Mouse (Mus musculus) adrenal gland, adult 18-20 months (tissue): Measurements from ENCODE around the gene Ren1. TPM values are rescaled to one million over a fixed set of nuclear protein-coding genes. Genes with fewer than 3 reads are reported as not detected.
A peak's percentile ranks its signal among the peaks of the same experiment; 100 is the strongest.
"Not testable (repeated sequence)": the region's sequence is repeated elsewhere in the genome, so short reads cannot be mapped to it uniquely, and the experiment has no call there.

ENCODE experiments used
- DNase-seq, 2 experiments: peaks; one replicate each; pipeline ENCODE4 v3.0.0; 2021 to 2022; ENCODE audit warnings: low spot score in 2 of 2
- total RNA-seq, 2 experiments: library from RNA; stranded (reverse); gene quantifications; 1 replicate in 1 of 2; 2 replicates in 1 of 2; pipeline ENCODE4 v1.2.3; 2021

Gene Ren1
- total RNA-seq, 2 experiments from 2014 or later, result 5.5 to 26.0 TPM

DNA sequence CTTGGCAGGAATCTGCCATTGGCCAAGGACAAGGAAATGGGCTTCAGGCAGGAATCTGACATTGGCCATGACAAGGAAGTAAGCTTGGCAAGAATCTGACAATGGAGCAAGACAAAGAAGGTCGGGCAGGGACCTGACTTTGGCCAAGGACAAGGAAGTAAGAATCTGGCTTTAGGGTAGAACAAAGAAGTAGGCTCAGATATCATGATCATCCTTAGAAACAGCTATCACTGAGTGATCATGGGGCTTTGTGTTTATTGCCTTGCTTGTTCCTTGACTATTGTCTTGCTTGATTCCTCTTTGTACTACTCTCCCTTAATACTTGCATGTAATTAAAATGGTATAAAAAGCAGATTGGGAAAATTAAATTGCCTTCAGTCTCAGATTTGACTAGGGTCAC is 9.9 kb upstream of the Ren1 start:
- not testable (repeated sequence) for DNase-seq

- no peak for DNase-seq
Observed at GRCm38 (mm10) chr1:133344357-133344756, 6.0 kb upstream of the Ren1 start.

GRCm38 (mm10) chr1:133346531-133346930 is 3.8 kb upstream of the Ren1 start:
- DNase-seq, result no peak

GRCm38 (mm10) chr1:133347226-133347625 is 3.1 kb upstream of the Ren1 start:
- no peak for DNase-seq

GRCm38 (mm10) chr1:133347693-133348520 is 2.4 kb upstream of the Ren1 start:
- DNase-seq, result peak in 1 of 2 experiments; percentile 26

DNA sequence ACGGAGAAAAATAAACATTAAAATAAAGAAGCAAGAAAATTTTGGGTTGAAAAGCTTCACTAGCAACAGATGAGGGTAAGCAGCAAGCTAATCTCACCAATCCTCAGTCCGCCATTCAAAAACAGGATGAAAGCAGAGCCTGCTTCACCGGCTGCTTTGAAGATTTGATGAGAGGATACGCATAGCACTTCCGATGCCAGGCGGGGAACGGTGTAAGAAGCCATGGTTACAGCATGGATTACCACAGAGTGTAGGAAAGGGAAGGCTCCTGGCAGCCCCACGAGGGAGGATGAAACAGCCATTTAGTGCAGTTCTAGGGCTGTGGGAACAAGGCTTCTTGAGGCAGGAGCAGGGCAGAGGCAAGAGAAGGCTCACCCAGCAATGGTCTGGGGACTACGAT is 1.5 kb downstream of the Ren1 start:
- no peak for DNase-seq

GRCm38 (mm10) chr1:133353371-133353809 is 3.1 kb downstream of the Ren1 start:
- DNase-seq, result peak; percentile 80 to 85

GRCm38 (mm10) chr1:133355469-133355868 is 5.2 kb downstream of the Ren1 start:
- DNase-seq, result no peak

- DNase-seq, result no peak
Observed at GRCm38 (mm10) chr1:133355912-133356311, 5.6 kb downstream of the Ren1 start.

- DNase-seq, result no peak
Observed at GRCm38 (mm10) chr1:133356330-133356729, 6.0 kb downstream of the Ren1 start.

DNA sequence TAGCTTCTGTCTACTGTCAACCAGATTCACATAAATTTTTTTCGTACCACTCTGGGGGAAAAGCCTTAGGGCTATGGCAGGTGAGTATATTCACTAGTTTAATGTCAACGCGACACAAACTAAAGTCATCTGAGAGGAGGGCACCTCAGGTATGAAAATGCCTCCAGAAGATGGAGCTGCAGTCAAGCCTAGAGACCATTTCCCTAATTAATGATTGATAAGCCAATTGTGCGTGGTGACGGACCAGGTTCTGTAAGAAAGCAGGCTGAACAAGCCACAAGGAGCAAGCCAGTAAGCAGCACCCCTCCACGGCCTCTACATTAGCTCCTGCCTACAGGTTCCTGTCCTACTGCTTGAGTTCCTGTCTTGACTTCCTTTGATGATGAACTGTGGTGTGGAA is 10.7 kb downstream of the Ren1 start:
- no peak for DNase-seq

DNA sequence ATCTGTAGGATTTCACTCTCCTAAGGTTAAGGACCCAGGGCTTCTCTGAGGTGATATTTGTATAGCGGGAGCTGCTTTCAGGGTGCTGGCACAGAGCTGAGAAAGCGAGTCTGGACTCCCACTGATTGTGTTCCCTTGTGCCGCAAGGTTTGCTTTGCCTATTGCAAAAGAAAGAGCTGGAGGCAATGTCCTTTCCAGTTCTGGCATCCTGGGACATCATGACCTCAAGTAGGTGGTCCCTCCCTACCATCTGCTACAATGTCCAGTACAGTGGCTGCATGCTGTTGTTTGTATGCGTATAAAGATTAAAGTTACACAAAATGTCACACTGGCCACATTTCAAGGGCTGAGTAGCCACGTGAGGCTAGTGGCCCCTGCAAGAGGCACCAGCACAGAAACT is 11.8 kb downstream of the Ren1 start:
- DNase-seq, result no peak

GRCm38 (mm10) chr1:133363276-133364021 is 13.1 kb downstream of the Ren1 start, which contains the start of gene Etnk2:
Etnk2 (plus strand) TSS chr1:133363572.
- DNase-seq, result peak; percentile 84 to 85

- DNase-seq, result no peak
Observed at GRCm38 (mm10) chr1:133364022-133364630, 13.8 kb downstream of the Ren1 start.

- DNase-seq, result no peak
Observed at GRCm38 (mm10) chr1:133364890-133365289, 14.6 kb downstream of the Ren1 start.

- no peak for DNase-seq
Observed at GRCm38 (mm10) chr1:133366951-133367605, 16.8 kb downstream of the Ren1 start.

DNA sequence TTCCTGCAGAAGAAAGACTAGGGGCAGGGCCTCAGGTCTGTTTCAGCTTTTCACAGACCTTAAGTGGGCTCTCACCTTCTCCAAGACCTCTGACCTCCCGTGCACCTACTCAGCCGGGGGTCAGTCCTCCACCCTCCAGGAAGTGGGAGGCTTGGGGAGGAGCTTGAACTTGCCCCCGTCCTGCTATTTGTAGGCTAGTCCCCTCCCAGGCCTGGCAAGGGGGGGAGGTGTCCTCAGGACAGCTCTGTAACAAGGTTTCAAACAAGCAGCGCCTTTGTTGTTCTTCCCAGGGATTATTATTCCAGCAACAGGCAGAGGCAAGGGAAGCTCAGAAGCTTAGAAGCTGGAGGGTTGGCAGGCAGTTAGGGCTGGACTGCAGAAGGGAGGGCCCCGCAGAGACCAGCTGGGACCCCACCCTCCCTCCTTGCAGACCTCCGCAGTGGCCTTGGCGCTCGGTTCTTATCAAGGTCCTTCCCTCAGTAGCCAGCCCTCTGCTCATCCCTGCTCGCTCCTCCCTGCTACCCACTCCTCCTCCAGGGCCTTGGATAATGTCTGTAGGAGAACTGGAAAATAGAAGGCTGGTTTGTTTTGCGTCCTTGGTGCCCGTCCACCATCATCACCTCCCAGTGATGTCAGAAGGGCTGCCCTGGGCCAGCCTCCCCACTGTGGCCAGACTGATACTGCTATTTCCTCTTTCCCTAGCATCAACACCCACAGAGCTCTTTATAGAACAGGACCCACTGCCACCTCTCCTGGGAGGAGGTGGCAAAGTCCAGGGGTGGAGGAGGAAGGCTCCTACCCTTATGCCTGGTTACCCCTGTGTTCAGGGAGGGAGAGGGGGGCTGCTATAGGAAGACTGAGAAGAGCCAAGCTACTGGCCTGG is 17.5 kb downstream of the Ren1 start:
- peak in 1 of 2 experiments; percentile 33 for DNase-seq

DNA sequence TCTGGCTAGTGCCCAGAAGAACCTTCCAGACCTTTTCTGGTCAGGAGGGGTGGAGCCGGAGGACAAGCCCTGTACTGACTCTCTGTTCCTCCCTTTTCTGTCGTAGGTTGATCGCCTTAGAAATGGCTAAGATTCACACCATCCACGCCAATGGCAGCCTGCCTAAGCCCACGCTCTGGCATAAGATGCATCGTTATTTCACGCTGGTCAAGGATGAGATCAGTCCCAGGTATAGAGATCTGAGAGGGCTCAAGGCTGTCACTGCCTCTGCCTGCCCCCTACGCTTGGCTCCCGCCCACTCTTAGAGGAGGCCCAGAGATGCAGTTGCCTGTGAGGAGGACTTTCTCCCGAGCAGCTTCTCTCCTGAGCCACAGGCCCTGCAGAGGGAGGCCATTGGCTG is 18.3 kb downstream of the Ren1 start:
- no peak for DNase-seq

GRCm38 (mm10) chr1:133370352-133370751 is 20.0 kb downstream of the Ren1 start:
- DNase-seq, result no peak

GRCm38 (mm10) chr1:133371431-133371830 is 21.1 kb downstream of the Ren1 start:
- no peak for DNase-seq
